Mouse (Mus musculus): ENCODE results near the gene Olfr707.
A peak's percentile ranks its signal among the peaks of the same experiment; 100 is the strongest.
"Not testable (repeated sequence)": the region's sequence is repeated elsewhere in the genome, so short reads cannot be mapped to it uniquely, and the experiment has no call there.

Olfr707 gene

GRCm38 (mm10) chr7:106901141-106901540, at the start of gene Olfr707:
Olfr707 (minus strand) TSS chr7:106901241.
- not testable (repeated sequence) for DNase-seq

DNA sequence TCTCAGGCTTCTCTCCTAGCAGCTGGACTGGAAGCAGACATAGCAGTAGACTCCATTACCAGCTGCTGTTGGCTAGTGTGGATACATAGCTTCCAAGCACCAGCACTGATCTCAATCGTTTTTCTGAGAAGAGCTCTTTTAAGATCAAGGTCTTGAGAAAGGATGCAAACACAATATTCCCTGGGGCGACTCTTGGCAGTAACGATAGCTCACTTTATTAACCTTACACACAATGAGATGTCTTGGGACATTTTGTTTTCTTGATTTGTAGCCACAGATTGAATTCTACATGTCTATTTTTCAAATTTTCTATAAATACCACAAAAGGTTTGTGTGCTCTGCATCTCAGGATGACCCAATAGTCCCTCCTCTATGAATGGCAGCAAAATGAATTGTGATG, 47.2 kb upstream of the Olfr707 start, which contains the start of gene Olfr710:
Gene Olfr710 (minus strand): TSS at position 101 of the 400 bp plus-strand sequence.
- DNase-seq, result no peak

GRCm38 (mm10) chr7:106932119-106932518, 31.1 kb upstream of the Olfr707 start, which contains the start of gene Olfr709-ps1:
Olfr709-ps1 (minus strand) TSS chr7:106932219.
- no peak for DNase-seq

- peak in 1 of 2 experiments; percentile 42 for DNase-seq
These were observed 19.9 kb upstream of the Olfr707 start for GRCm38 (mm10) chr7:106920961-106921360.

DNA sequence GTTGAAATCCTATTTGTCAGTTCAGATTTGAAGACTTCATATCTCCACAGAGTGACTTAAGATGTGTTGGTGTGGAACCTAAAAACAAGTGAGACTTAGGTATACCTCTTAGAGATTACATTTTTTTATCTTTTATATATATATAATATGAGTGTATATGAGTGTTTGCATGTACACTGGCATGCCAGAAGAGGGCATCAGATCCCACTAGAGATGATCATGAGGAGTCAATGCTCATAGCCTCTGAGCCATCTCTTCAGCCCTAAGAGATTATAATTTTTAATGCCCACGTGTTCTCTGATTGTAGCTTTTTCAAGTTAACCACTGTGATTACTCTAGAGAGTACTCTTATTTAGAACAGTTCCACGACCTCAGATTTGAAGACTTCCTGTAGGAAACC, 6.6 kb upstream of the Olfr707 start, which contains the start of gene Olfr1532-ps1:
Gene Olfr1532-ps1 (plus strand): TSS at position 326 of the 400 bp plus-strand sequence.
- DNase-seq, result no peak

DNA sequence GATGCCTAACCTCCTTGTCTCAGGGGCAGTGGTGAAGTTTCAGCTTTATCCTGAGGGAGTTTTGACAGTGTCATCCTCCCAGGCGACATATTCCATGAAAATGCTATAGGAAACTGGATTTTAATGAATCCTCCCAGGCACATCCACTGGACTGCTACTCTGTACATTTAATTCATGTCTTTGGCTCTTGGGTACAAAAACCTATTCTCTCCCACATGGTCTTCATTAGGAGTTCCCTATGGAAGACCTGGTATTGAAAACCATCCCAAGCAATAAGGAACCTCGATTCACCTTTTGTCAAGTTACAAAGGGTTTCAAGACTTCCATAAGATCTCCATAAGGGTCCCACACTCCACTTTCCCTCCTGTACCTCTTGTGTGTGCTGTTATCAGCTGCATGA, 13.0 kb downstream of the Olfr707 start, which contains the start of gene Olfr706:
Gene Olfr706 (minus strand): TSS at position 101 of the 400 bp plus-strand sequence.
- no peak for DNase-seq

DNA sequence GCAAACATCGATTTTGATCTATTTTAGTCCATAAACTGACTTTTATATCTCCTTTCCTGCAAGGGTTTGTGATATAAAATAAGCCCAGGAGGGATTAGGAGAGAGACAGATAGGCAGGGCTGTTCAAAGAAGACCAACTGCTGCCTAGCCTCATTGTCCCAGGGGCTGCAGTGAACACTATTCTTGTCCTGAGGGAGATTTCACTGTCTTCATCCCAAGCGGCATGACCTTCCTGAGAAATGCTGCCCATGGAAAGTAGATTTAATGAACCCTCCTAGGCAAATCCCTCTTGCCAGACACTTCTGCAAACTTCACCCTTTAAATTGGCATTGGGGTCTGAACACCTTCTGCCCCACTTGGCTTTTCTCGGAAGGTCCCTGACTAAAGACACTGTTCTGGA, 24.2 kb downstream of the Olfr707 start, which contains the start of gene Olfr705:
Gene Olfr705 (minus strand): TSS at position 101 of the 400 bp plus-strand sequence.
- DNase-seq, result no peak

DNA sequence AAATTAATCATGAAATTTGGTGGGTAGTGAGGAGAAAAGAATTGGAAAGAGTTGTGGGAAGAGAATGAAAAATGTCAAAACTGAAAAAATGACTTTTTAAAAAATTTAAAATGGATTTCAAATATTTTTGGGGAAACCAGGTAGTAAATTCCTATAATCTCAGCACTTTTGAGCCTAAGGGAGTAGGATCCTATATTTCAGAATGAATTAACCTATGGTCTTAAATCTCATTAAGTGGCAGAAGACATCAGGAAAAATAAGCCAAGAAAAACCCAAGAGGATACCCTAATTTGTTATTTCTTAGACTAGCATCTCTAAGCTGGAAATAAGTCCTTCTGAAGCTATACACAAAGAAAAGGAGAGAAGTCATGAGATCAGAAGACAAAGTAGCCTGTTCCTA, 38.2 kb downstream of the Olfr707 start, which contains the start of gene Olfr704:
Gene Olfr704 (plus strand): TSS at position 301 of the 400 bp plus-strand sequence.
- DNase-seq, result no peak

- DNase-seq, result no peak
These were observed 58.0 kb downstream of the Olfr707 start, which contains the start of gene Olfr703 for GRCm38 (mm10) chr7:106843060-106843459. Olfr703 (plus strand) TSS chr7:106843360.
